Mouse (Mus musculus) kidney, postnatal 4 days (tissue): ENCODE results near the gene Tmem164.

ENCODE experiments used
- DNase-seq, 2 experiments: peaks; one replicate each; pipeline ENCODE4 v3.0.0; 2021; ENCODE audit warnings: mixed read lengths in 2 of 2

Tmem164 gene

DNA sequence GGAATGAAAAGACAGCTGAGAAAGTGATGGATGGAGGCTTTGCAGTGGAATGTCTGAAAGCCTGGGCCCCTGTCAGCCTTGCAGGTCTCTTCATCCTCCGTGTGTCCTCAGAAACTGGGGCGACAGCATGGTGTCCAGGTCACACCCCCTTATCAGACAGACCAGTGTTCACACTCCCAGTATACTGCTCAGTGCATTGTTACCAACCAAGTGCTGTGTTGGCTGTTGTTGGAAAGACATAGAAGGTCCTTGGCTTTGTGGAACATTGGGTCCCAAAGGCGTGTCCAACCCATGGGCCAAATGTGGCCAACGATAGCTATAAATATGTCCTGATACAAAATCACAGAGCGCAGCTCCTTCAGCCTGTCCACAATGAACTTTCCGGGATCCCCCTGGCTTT, 149.4 kb downstream of the Tmem164 start:
- no peak for DNase-seq

DNA sequence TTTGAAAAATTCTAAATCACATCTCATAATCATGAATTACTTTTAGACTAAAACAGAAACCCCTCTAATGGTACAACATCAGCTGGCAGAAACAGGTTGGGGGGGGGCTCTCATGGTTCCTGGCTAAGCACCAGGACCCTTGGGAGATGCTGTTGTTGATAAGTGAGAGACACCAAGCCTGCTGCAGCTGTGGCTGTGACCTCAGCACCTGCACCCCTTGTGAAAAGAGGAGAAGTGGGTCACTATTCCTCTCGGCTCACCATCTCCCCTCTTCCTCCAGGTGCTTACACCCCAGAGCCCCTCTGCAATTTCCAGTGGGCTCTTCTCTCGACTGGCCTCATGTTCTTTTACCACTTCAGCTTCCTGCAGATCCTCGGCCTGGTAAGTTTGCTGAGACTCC, 151.0 kb downstream of the Tmem164 start:
- no peak for DNase-seq

DNA sequence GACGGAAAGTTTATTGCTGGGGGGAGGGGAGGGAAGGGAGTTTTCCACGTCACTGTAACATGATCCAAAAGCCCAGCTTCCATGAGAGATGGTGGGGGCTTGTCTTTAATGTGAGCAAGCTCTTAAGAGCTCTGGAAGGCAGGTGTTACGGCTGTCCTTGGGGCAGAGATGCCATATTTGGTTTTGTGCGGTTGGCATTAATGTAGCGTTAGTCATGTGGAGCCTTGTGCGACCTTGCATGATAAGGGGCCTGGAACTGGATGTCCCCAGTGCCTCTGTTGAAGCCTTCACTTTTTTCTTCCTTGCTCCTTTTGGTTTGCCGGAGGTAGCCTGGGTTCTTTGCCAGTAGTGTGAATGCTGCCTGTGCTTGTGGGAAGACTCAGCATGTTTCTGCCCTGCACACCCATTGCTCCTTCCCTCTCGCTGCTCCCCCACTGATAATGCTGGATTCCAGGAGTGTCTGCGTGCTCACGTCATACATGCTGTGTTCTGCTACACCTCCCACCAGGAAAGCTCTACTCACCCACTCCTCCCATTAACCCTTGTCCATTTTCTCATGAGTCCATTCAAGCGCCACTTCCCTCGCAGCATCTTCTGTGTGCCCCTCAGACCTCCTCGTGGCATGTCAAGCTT, 152.1 kb downstream of the Tmem164 start:
- no peak for DNase-seq

DNA sequence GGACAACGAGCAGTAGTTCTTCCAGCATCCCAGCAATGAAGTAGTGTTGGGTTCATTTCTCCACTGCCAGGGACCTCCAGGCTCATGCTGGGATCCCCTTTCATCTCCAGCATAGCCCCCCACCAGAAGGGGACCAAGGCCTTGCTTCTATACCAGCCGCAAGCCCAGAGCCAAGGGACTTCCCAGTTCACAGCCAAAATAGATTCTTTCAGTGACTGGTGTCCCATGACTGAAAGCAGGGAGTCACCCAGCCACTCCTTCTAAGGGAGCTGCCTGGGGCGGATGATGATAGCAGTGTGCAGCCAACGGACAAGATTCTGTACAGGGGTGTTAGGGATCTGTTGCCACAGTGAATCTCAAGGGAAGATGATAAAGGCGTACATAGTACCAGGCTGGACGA, 153.6 kb downstream of the Tmem164 start:
- peak in 1 of 2 experiments; percentile 11 for DNase-seq

- no peak for DNase-seq
These were observed 155.2 kb downstream of the Tmem164 start for GRCm38 (mm10) chrX:142836399-142836798.

- DNase-seq: no peak
These were observed 156.1 kb downstream of the Tmem164 start for GRCm38 (mm10) chrX:142837316-142837715.

GRCm38 (mm10) chrX:142838841-142839240, 157.6 kb downstream of the Tmem164 start:
- DNase-seq: no peak

DNA sequence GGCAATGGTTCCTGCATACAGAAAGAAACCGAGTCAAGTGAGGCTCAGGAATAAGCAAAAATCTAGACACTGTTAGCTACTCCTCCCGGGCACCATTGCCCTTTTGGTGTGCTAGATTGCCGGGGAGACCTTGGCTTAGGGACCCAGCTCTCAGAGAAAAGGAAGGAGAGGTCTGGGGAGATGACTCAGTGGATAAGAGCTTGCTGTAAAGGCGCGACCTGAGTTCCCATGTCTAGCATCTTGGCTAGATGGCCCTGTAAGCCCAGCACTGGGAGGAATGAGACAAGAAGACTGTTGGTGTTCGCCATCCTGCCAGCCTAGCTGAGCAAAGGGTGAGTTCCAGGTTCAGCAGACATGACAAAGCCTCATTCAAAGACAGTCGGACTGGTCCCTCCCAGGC, 158.2 kb downstream of the Tmem164 start:
- no peak for DNase-seq

DNA sequence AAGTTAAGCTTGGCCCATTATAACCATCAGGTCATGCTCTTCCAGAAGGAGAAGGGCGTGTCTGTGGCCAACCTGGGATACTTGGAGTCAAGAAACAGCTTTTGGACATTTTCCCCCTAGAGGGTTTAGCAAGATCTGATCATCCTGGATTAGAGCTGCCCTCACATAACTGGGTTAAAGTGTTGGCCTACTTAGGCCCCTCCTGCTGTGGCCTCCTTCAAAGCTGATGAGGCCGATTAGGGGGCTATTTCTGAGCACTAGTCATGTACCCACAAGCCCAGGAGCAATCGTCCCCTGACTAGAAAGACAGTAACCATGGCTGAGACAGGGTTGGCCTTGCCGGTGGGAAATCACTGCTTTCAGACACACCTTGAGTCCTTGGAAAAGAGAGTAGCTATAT, 160.7 kb downstream of the Tmem164 start:
- no peak for DNase-seq

DNA sequence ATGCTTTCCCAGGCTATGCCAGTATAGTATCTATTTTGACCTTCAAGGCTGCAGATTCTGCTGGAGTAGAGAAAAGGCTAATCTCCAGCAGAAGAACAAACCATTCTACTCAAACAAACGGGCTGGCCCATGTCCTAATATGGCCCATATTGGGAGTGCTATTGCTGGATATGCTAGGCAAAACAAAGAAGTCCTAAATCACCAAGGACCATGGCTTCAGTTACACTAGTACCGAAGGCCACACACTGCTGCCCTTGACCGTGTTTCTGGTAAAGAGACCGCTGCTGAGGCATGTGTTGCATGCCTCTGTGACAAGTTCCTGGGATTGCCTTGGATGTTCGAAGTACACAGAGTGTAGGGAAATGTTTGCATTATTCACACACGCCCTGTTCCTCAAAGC, 165.1 kb downstream of the Tmem164 start:
- no peak for DNase-seq

DNA sequence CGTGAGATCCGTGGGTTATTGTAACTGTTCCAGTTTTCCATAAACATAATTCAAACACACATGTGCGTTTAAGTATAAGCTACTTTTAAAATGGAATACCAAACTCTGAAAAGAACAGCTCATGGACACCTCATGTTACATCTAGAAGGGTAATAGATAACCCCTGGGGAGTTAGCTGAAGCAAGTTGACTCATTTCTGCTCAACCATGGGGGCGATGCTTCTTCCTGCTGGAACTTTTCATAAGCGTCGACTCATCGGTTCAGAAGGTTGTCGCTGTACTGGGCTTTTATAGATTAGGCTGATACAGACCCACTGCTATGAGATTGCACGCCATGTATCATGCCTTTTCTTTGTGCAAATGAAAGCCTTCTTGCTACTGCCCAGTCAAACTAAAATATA, 166.8 kb downstream of the Tmem164 start:
- DNase-seq: no peak

GRCm38 (mm10) chrX:142869844-142870243, 188.6 kb downstream of the Tmem164 start:
- no peak for DNase-seq

DNA sequence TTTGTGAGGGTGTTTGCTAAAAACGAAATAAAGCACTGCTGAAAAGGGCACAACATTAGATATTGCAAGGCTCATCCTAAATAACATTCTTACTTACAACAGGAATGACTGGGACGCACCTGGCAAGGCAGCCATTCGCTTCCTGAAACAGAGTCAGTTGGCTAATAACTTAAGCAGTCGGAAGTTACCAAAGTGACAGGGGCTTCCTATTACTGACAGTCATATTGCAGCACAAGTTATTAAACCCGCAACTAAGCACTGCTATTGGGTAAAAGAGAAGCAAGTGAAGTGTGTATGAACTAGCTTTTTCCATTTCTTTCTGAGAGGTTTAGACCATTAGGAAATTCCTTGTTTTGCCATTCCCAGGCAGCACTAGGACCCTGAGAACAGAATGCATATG, 201.0 kb downstream of the Tmem164 start:
- DNase-seq: no peak

DNA sequence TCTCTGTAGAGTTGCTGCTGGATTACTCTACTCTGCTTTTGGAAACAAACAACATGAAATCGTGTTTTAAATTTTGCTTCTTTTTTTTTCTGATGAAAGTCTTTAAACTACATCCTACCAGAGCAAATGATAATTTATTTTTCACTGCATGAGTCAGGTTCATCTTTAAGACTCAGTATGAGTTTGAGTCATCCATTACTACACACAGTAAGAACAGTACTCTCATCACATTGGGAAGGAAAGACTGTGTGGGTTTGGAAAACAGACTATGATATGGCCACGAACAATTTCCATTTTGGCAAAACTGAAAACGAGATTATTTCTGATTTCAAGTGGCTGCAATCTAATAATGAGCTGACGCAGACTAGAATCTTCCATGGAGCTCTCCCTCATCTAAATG, 202.4 kb downstream of the Tmem164 start:
- no peak for DNase-seq

DNA sequence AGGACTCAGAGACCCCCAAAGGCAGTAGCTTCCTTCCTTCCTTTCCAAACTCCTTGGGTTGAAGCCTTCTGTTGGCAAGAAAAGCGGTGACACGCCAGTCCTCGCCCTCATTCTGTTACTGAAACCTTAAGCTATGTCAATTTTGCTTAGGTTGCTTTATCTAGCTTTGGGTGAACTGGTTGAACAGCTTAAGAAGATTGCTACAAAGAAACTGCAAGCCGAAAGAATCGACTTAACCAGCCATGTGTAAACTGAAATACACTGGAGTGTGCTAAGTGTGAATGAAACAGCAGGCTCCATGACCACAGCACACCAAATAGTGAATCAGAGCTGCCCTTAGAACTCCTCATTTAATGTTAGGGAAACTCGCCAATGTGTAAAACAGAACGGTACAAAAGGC, 204.8 kb downstream of the Tmem164 start:
- DNase-seq: no peak
